Mouse (Mus musculus): ENCODE results near the gene Gm5890.
"Not testable (repeated sequence)": the region's sequence is repeated elsewhere in the genome, so short reads cannot be mapped to it uniquely, and the experiment has no call there.

The Gm5890 gene

GRCm38 (mm10) chr7:20262734-20263133 is at the start of gene Gm5890:
Gene Gm5890, minus strand, starts transcription at chr7:20262834.
- DNase-seq (ENCODE audit: low spot score), result not testable (repeated sequence)

GRCm38 (mm10) chr7:20233728-20234127 is 28.9 kb downstream of the Gm5890 start, which contains the start of gene Gm4498:
Gene Gm4498, minus strand, starts transcription at chr7:20233828.
- DNase-seq (ENCODE audit: low spot score), result not testable (repeated sequence)

Measured in urinary bladder, postnatal 25 days (tissue).